Mouse (Mus musculus) brain, embryonic 14.5 days (tissue): Measurements from ENCODE around the gene Hmgb2.

Experiments
- CTCF ChIP-seq: fragments of 200-500 bp; IDR thresholded peaks from 2 replicates; pipeline ENCODE4 v1.5.1; 2012; ENCODE audit warnings: inconsistent platforms, mild to moderate bottlenecking, moderate library complexity, borderline replicate concordance; ENCODE audit not compliant: insufficient read depth, insufficient read length; ENCODE audit errors: extremely low read depth
- POLR2A ChIP-seq: fragments of 200-500 bp; IDR thresholded peaks from 2 replicates; pipeline ENCODE4 v1.6.1; 2012; ENCODE audit warnings: mild to moderate bottlenecking, inconsistent platforms, borderline replicate concordance; ENCODE audit not compliant: poor library complexity, insufficient read depth, insufficient read length, severe bottlenecking; ENCODE audit errors: extremely low read depth

GRCm38 (mm10) chr8:57489896-57490295 is 21.8 kb upstream of the Hmgb2 start:
- TF ChIP-seq POLR2A (no peak), CTCF (no peak)
